Mouse (Mus musculus) cerebellum, postnatal 25 days (tissue): Measurements from ENCODE around the gene Smok3b.

Source experiments
- DNase-seq, 2 experiments: peaks; one replicate each; pipeline ENCODE4 v3.0.0; 2021; ENCODE audit warnings: mixed read lengths in 2 of 2

Smok3b gene

GRCm38 (mm10) chr5:138085421-138085911 lies 64.2 kb downstream of the Smok3b start:
- DNase-seq: peak; percentile 23 to 25

- no peak for DNase-seq
Observed at GRCm38 (mm10) chr5:138086842-138087241, 65.6 kb downstream of the Smok3b start.

GRCm38 (mm10) chr5:138088366-138088765 lies 67.1 kb downstream of the Smok3b start:
- no peak for DNase-seq

GRCm38 (mm10) chr5:138089108-138089551 lies 67.9 kb downstream of the Smok3b start:
- DNase-seq: no peak

- DNase-seq: peak in 1 of 2 experiments; percentile 28
Observed at GRCm38 (mm10) chr5:138090271-138090670, 69.0 kb downstream of the Smok3b start.

GRCm38 (mm10) chr5:138090737-138091136 lies 69.5 kb downstream of the Smok3b start:
- no peak for DNase-seq

- no peak for DNase-seq
Observed at GRCm38 (mm10) chr5:138092771-138093170, 71.5 kb downstream of the Smok3b start.

- DNase-seq: no peak
Observed at GRCm38 (mm10) chr5:138094474-138094873, 73.2 kb downstream of the Smok3b start.
